Mouse (Mus musculus) megakaryocyte, embryonic 14.5 days (primary cell): Measurements from ENCODE around the gene Dusp16.

Source experiments
- FLI1 ChIP-seq: IDR thresholded peaks from 2 replicates; pipeline ENCODE4 v1.6.1; 2012; ENCODE audit warnings: low read length, inconsistent platforms, mixed read lengths
- GATA1 ChIP-seq: IDR thresholded peaks from 3 replicates; pipeline ENCODE4 v1.6.1; 2012; ENCODE audit warnings: mixed read lengths, low read length, inconsistent platforms, borderline replicate concordance

DNA sequence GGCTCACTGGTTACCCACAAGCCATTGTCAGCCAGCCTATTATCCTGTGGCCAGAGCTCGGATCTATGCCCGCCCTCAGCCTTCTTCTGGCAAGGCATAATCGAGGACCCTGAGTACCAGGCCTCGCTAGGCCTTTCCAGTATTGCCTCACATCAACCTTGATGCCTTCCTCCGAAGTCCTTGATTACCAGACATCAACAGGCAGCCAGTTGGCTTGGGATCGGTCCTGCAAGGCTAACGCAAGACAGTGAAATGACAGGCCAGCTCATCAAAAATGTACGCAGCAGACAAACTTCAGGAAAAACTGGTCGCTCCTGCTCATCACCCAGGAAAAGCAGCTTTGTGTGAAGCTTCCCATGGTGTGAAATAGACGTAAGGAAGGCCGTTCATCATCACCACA, 15.4 kb upstream of the Dusp16 start:
- TF ChIP-seq GATA1 (no peak), FLI1 (no peak)
